Mouse (Mus musculus) E14TG2a.4 (cell line): Measurements from ENCODE around the gene Pacs2.

Experiments used
- CTCF ChIP-seq: conservative IDR thresholded peaks from 2 replicates; pipeline ENCODE4 v1.5.1; 2014; ENCODE audit warnings: low read length
- NANOG ChIP-seq: IDR thresholded peaks from 2 replicates; pipeline ENCODE4 v1.6.1; 2014; ENCODE audit warnings: borderline replicate concordance, low read length, mixed read lengths
- POU5F1 ChIP-seq: IDR thresholded peaks from 2 replicates; pipeline ENCODE4 v1.6.1; 2014; ENCODE audit warnings: low read length, borderline replicate concordance

GRCm38 (mm10) chr12:113061606-113062005 lies 47.3 kb downstream of the Pacs2 start:
- TF ChIP-seq CTCF (no peak), NANOG (no peak), POU5F1 (no peak)
